Mouse (Mus musculus): ENCODE results near the gene Zc3h8. TPM values are rescaled to one million over a fixed set of nuclear protein-coding genes. Genes with fewer than 3 reads are reported as not detected.

Zc3h8 gene
- polyA plus RNA-seq, 1 experiment from 2014 or later: 4.6 TPM

DNA sequence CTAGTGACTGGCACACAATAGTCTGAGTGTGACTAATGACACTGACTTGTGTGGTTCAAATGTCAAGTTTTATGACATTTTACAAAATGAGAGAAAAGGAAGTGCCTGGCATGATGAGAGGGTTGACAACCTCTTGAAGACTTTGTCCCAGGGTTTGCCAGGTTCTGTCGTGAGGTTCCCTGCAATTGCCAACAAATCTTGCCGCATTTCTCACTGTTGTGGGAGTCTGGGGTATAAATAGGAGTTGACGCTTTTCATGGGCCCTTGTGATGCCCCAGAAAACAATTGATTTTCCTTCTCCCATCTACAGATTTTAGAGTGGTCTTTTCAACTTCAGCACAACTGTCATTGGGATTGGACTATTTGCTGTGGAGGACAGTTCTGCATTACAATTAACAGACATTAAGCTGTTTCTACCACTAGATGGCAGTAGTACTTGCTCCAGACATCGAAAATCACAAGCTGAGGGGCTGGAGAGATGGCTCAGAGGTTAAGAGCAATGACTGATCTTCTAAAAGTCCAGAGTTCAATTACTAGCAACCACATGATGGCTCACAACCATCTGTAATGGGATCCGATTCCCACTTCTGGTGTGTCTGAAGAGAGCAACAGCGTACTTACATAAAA, 4.2 kb upstream of the Zc3h8 start:
- no peak for TF ChIP-seq EP300 (optimal IDR thresholded peaks at IDR 0.05)
- peak; percentile 93 for TF ChIP-seq CTCF (IDR thresholded peaks at IDR 0.05; ENCODE audit: low read depth)
- Histone ChIP-seq H3K9me3 (ENCODE audit: control insufficient read depth, low read length) (no peaks in the 10 kb centered on the region), H3K4me2 (replicated peaks; ENCODE audit: low read depth) (no peak overlapping the region), H3K4me3 (ENCODE audit: low read depth, low read length) (no peak overlapping the region), H3K36me3 (ENCODE audit: control insufficient read depth, insufficient read depth, low read length) (no peaks in the 10 kb centered on the region), H3K9ac (ENCODE audit: low read length) (no peak overlapping the region), H3K4me1 (replicated peaks; ENCODE audit: control insufficient read depth, insufficient read depth) (no peaks in the 10 kb centered on the region), H3K27ac (replicated peaks) (no peak overlapping the region), H3K27me3 (ENCODE audit: control insufficient read depth, insufficient read depth, low read length) (no peaks in the 10 kb centered on the region)
- 30% methylated on average over 6 of the region's 6 CpGs for WGBS
- DNase-seq (ENCODE audit: low spot score): peak; percentile 17
- ATAC-seq (ENCODE audit: low FRiP score, low TSS enrichment): no peak

DNA sequence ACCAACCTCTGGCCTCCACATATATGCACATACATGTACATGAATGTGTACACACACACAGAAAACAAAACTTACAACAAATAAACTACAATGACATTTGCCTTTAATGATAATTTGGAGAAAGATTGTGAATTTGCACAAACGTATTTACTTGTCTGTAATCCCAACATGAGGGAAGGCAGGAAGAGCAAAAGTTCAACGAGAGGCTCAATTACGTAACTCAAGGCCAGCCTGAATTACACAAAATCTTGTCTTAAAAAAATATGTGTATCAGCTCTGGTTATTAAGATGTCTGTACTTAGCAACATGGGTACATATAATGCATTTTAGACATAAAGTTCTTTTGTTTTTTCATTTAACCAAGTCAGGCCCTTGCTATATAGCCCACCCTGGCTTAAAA, 7.6 kb downstream of the Zc3h8 start:
- Histone ChIP-seq H3K27ac (replicated peaks) (no peak overlapping the region), H3K36me3 (ENCODE audit: control insufficient read depth, insufficient read depth, low read length) (no peaks in the 10 kb centered on the region), H3K27me3 (ENCODE audit: control insufficient read depth, insufficient read depth, low read length) (no peaks in the 10 kb centered on the region), H3K4me2 (replicated peaks; ENCODE audit: low read depth) (no peak overlapping the region), H3K9ac (ENCODE audit: low read length) (no peak overlapping the region), H3K9me3 (ENCODE audit: control insufficient read depth, low read length) (no peaks in the 10 kb centered on the region), H3K4me1 (replicated peaks; ENCODE audit: control insufficient read depth, insufficient read depth) (no peaks in the 10 kb centered on the region), H3K4me3 (ENCODE audit: low read depth, low read length) (no peak overlapping the region)
- ATAC-seq (ENCODE audit: low FRiP score, low TSS enrichment): no peak
- no peak for DNase-seq (ENCODE audit: low spot score)
- TF ChIP-seq EP300 (optimal IDR thresholded peaks at IDR 0.05): no peak
- TF ChIP-seq CTCF (IDR thresholded peaks at IDR 0.05; ENCODE audit: low read depth): no peak
- WGBS: 80% methylated on average over 3 of the region's 3 CpGs

DNA sequence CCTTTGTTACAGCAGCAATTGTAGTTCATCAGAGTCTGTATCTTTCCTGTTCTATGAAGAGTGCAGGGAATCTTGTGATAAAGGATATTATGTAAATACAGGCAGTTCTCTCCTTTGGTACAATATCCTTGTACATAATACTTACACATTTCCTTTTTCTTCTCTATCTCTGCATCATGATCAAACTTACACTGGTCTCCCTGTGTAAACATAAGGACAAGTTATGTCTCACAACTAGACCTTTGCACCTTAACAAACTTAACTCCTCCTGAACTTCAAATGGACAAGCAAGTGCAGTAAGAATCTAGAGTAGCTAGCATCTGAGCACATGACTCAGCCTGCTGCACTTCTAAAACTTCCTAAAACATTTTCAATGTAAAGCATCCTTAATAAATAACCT, 13.2 kb downstream of the Zc3h8 start:
- DNase-seq (ENCODE audit: low spot score): no peak
- Histone ChIP-seq H3K36me3 (ENCODE audit: control insufficient read depth, insufficient read depth, low read length) (no peaks in the 10 kb centered on the region), H3K4me1 (replicated peaks; ENCODE audit: control insufficient read depth, insufficient read depth) (no peaks in the 10 kb centered on the region), H3K27ac (replicated peaks) (no peak overlapping the region), H3K9ac (ENCODE audit: low read length) (no peak overlapping the region), H3K27me3 (ENCODE audit: control insufficient read depth, insufficient read depth, low read length) (no peaks in the 10 kb centered on the region), H3K4me3 (ENCODE audit: low read depth, low read length) (no peak overlapping the region), H3K9me3 (ENCODE audit: control insufficient read depth, low read length) (no peaks in the 10 kb centered on the region), H3K4me2 (replicated peaks; ENCODE audit: low read depth) (no peak overlapping the region)
- TF ChIP-seq CTCF (IDR thresholded peaks at IDR 0.05; ENCODE audit: low read depth): no peak
- TF ChIP-seq EP300 (optimal IDR thresholded peaks at IDR 0.05): no peak
- peak; percentile 91 for ATAC-seq (ENCODE audit: low FRiP score, low TSS enrichment)

DNA sequence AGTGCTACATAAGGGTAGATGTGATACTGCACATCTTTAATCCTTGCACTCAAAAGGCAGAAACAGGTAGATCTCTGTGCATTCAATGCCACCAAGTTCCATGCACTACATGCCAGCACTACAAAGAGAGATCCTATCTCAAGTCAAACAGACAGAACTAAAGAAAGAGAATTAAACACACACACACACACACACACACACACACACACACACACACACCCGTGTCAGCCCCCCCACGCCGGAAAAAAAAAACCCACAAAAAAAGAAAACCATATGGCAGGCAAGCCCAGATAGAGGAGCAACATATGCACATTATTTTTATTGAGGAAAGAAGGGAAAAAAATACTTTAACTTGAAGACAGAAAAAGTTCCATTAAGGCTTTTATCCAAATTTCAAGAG, 15.4 kb downstream of the Zc3h8 start:
- Histone ChIP-seq H3K36me3 (ENCODE audit: control insufficient read depth, insufficient read depth, low read length) (no peaks in the 10 kb centered on the region), H3K4me2 (replicated peaks; ENCODE audit: low read depth) (no peak overlapping the region), H3K4me3 (ENCODE audit: low read depth, low read length) (no peak overlapping the region), H3K9ac (ENCODE audit: low read length) (no peak overlapping the region), H3K27ac (replicated peaks) (no peak overlapping the region), H3K4me1 (replicated peaks; ENCODE audit: control insufficient read depth, insufficient read depth) (no peaks in the 10 kb centered on the region), H3K9me3 (ENCODE audit: control insufficient read depth, low read length) (no peaks in the 10 kb centered on the region), H3K27me3 (ENCODE audit: control insufficient read depth, insufficient read depth, low read length) (no peaks in the 10 kb centered on the region)
- no peak for ATAC-seq (ENCODE audit: low FRiP score, low TSS enrichment)
- no peak for DNase-seq (ENCODE audit: low spot score)
- TF ChIP-seq EP300 (optimal IDR thresholded peaks at IDR 0.05) (no peak), CTCF (IDR thresholded peaks at IDR 0.05; ENCODE audit: low read depth) (no peak)
- 60% methylated on average over 3 of the region's 3 CpGs for WGBS

DNA sequence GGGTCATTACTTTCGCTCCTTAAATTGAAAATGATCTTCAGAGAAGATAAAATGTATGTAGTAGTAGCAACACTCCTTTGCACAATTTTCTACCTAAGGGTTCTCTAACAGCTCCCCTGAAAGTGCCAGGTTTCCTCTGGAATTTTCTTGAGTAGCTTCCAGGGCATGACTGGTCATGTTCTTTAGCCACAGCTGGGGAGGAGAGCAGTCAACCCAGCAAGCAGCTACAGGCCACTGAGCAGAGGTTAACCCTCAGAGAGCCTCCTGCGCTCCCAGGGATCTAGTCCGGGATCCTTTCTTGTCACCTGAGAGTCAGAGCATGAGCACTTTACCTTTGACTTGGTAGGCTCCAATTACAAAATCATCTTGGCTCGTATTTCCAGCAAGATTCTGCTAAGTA, 19.1 kb downstream of the Zc3h8 start:
- no peak overlapping the region for H3K27ac ChIP-seq (replicated peaks)
- no peaks in the 10 kb centered on the region for H3K9me3 ChIP-seq (ENCODE audit: control insufficient read depth, low read length)
- H3K27me3 ChIP-seq (ENCODE audit: control insufficient read depth, insufficient read depth, low read length): no peaks in the 10 kb centered on the region
- 81% methylated on average over 4 of the region's 4 CpGs for WGBS
- no peaks in the 10 kb centered on the region for H3K36me3 ChIP-seq (ENCODE audit: control insufficient read depth, insufficient read depth, low read length)
- H3K4me1 ChIP-seq (replicated peaks; ENCODE audit: control insufficient read depth, insufficient read depth): no peaks in the 10 kb centered on the region
- no peak overlapping the region for H3K9ac ChIP-seq (ENCODE audit: low read length)
- no peak for ATAC-seq (ENCODE audit: low FRiP score, low TSS enrichment)
- no peak for TF ChIP-seq CTCF (IDR thresholded peaks at IDR 0.05; ENCODE audit: low read depth)
- TF ChIP-seq EP300 (optimal IDR thresholded peaks at IDR 0.05): no peak
- H3K4me2 ChIP-seq (replicated peaks; ENCODE audit: low read depth): no peak overlapping the region
- no peak overlapping the region for H3K4me3 ChIP-seq (ENCODE audit: low read depth, low read length)
- no peak for DNase-seq (ENCODE audit: low spot score)

DNA sequence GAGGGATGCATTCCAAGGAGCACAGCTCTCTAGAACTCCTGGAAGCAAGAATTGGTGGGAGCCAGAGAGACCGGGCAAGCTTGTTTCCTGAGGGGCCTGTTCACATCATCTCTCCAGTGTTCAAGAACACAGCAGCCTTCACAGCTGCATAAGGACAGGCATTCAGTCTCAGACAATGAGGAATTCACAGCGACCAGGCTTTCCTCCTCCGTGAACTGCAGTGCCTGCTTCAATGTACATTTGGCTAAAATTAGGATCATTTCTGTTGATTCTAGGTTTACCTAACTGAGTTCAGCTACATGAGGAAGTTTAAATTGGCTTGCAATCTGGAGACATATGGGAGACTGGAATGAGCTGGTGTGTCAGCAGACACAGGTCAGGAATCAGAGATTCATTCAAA, 27.3 kb downstream of the Zc3h8 start:
- H3K9me3 ChIP-seq (ENCODE audit: control insufficient read depth, low read length): no peaks in the 10 kb centered on the region
- H3K27me3 ChIP-seq (ENCODE audit: control insufficient read depth, insufficient read depth, low read length): no peaks in the 10 kb centered on the region
- H3K4me3 ChIP-seq (ENCODE audit: low read depth, low read length): no peak overlapping the region
- H3K4me1 ChIP-seq (replicated peaks; ENCODE audit: control insufficient read depth, insufficient read depth): no peaks in the 10 kb centered on the region
- H3K9ac ChIP-seq (ENCODE audit: low read length): no peak overlapping the region
- TF ChIP-seq CTCF (IDR thresholded peaks at IDR 0.05; ENCODE audit: low read depth) (no peak), EP300 (optimal IDR thresholded peaks at IDR 0.05) (no peak)
- H3K4me2 ChIP-seq (replicated peaks; ENCODE audit: low read depth): no peak overlapping the region
- no peak overlapping the region for H3K27ac ChIP-seq (replicated peaks)
- WGBS: 38% methylated on average over 3 of the region's 3 CpGs
- ATAC-seq (ENCODE audit: low FRiP score, low TSS enrichment) (no peak), DNase-seq (ENCODE audit: low spot score) (no peak)
- H3K36me3 ChIP-seq (ENCODE audit: control insufficient read depth, insufficient read depth, low read length): no peaks in the 10 kb centered on the region
